Mouse (Mus musculus) liver (tissue): ENCODE results near the gene Gm19935.

Experiments
- DNase-seq: peaks from one replicate; pipeline ENCODE4 v3.0.0-alpha.2; 2020; ENCODE audit warnings: mixed read lengths

Gm19935 gene

DNA sequence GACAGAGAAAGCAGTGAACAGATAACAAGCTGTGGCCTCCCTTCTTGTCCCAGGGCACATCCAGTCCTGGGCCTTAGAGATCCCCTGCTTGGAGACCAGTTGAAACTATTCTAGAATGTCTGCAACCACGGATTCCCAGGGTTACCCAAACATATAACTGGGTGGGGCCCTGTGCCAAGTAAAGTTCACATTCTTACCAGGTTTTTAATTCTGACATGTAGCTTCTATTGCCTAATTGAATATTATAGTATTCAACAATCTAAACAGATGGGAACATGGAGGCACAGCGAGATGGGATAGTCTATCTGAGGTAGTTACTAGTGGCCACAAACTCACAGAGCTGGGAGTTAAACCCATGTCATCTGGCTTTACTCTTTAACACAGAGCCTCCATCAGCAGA lies at the start of gene Gm19935:
Gene Gm19935 (minus strand): TSS at position 101 of the 400 bp plus-strand sequence.
- no peak for DNase-seq

DNA sequence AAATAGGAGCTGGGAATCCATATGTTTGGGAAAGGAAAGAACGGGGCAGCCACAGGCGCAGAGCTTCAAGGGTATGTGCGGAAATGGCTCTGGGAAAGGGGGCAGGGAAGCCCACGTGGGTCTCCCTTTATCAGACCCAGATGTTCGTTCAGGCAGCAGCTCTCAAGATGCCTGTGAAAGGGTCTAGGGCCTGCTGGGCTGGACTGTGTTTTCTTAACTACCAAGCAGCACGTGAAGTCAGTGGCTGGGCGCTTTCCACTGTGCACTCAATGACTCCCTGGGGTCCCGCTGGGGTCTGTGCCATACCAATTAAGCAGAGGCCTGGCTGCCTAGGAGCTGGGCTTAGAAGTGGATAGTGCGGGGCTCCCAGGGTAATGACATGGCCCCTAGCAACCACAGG lies 44.8 kb upstream of the Gm19935 start:
- DNase-seq, result peak; percentile 51

DNA sequence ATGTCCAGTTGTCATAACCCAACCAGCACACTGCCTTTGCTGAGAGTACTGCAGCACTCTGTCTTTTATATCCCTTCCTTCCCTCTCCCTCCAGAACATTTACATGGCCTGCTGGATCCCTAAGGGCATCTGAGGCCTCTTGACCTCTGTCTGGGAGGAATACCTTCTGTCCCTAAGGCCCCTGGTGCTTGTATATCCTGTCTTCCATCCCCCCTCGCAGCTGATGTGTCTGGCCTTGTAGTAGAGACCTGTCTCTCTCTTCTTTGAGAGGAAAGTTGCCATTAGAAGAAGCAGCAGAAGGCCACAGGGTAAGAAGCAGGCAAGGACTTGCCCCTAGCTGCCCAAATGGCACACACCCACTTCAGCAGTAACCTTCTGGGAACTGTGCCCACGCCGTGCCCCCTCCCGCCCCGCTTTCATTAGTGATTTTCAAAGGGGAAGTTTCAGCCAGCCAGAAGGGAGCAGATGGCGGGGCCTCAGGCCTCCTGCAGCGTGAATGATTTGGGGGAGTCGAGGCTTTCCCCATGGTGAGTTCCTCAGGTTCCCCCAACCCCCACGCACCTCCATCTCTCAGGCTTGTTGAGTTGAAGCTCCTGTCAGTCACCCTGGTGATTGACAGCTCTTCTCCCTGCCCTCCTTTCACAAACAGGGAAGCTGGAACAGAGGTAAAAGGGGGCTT lies 44.2 kb upstream of the Gm19935 start:
- DNase-seq, result no peak

DNA sequence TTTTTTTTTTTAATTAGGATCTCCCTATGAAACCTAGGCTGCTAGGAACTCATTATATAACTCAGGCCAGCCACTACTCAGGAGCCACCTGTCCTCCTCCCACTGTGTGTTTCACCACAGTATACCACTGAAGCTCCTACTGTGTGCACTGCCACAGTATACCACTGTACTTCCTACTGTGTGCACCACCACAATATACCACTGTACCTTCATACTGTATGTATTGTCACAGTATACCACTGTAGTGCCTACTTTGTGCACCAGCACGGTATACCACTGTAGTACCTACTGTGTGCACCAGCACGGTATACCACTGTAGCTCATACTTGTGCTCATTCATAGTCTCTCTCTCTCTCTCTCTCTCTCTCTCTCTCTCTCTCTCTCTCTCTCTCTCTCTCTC lies 40.9 kb upstream of the Gm19935 start:
- no peak for DNase-seq

DNA sequence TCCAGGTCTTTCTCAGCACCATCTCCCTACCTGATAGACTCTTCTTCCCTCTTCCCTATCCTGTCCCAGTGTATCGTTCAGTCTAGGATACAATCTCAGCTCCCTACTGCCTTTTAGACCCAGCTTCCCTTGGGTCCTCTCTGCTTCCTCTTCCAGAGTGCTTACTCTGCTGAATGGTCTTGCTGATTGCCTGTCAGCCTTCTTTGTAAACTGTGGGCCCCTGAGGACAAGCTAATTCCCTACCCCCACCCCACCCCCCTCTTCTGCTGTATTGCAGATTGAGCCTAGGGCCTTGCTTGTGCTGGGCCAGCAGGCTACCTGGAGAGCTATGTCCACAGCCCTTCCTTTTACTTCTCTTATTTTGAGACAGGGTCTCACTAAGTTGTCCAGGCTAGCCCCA lies 39.8 kb upstream of the Gm19935 start:
- no peak for DNase-seq

DNA sequence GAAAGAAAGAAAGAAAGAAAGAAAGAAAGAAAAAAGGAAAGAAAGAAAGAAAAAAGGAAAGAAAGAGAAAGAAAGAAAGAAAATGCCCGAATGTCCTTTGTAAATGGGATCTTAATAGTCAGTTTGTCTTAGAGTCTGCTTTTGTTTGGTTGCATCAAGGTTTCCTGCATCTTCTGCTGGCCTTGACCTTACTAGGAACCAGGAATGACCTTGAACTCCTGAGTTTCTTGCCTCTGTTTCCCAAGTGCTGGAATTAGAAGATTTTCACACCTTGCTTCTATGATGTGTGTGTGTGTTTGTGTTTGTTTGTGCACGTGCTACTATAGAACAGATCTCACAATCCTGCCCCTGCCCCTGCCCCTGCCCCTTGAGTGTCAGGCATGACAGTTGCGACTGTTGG lies 39.0 kb upstream of the Gm19935 start:
- no peak for DNase-seq

DNA sequence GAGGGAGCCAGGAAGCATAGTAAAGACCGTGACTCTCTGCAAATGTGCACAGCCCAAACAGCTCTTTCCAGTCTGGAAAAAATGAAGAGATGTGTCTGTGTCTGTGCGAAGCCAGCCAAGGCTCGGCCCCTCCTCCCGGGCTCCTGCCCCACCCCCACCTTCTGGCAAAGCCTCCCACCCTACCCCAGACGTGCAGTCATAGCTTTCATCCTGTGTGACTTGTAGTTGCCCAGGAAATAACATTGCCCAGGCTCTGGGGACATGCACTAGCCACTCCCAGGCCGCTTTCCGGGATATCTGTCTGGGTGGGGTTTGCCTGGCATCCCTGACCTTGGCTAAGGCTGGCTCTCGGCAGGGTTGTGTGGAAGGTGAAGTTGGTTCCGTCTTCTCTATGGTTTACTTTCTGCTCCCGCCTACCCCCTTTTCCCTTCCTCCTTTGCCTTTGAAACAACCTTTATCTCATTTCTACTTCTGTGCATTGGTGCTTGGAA lies 37.5 kb upstream of the Gm19935 start:
- peak; percentile 36 for DNase-seq

DNA sequence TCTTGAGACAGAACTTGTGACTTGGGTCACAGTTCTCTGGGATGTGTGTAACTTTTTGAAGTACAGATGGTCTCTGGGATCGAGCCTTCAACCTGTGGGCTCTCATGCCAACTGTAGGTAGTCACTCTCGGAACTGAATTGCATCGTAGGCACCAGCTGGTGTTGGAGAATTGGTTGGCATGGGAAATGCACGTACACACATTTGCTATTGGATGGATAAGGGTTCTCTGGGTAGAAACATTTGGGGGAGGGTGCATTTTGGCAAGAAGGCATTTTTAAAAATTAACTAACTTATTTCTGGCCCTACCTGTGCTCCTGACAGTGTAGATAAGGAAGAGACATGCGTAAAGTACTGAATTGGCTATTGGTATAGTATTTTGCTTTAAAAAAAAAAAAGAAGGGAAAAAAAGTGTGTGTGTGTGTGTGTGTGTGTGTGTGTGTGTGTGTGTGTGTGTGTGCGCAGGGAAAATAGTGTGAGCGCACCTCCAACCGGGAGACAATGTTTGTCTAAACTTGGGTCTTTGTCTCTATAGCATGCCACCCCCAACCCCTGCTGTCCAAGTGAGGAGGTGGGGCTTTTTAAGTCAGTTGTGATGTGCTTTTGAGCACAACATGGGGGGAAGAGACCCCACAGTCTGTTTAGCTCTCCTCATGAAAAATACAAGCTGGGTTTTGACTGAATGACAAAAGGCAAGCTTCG lies 36.9 kb upstream of the Gm19935 start:
- no peak for DNase-seq

DNA sequence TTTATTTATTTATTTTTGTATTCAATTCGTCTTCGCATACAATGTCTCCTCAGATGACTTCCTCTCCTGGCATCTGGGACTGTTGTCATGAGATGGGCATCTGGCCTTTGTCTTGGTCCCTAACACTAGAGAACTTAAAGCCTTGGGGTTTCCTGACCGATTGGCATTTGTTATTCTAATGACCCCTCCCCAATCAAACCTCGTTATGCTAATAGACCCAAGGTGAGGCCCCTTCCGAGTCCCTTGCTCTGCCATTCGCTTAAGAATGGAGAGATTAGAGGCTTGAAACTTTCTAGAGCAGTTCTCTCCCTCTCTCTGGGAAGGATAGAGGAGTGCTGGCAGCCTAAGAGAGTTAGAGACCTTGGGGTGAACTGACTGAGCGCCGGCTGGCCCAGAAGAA lies 34.4 kb upstream of the Gm19935 start:
- DNase-seq, result no peak

DNA sequence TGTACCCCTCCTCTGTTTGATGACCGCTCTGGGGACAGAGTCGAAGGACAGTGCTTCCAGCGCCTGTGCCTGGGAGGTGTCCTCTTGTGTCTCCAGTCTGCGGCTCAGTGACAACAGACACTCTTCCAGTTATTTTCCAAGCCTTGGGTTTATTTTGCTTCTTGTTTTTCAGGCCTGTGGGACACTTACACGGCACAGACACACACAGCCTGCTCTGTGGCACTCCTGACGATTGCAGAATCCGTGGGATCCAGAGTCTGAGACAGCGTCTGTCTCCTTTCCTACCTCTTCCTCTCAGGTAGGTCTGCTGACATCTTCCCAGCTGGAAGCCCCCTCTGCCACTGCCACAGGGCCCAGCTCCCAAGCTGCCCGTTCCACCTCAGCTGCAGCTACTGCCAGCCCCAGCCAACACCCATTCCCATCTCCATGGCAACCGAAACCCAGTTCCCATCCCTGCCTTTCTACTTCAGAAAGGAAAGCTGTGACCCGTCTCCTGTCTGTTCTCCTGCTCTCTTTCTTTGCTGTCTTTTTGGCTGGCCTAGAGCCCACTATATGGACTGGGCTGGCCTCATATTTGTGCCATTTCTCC lies 32.4 kb upstream of the Gm19935 start:
- no peak for DNase-seq

DNA sequence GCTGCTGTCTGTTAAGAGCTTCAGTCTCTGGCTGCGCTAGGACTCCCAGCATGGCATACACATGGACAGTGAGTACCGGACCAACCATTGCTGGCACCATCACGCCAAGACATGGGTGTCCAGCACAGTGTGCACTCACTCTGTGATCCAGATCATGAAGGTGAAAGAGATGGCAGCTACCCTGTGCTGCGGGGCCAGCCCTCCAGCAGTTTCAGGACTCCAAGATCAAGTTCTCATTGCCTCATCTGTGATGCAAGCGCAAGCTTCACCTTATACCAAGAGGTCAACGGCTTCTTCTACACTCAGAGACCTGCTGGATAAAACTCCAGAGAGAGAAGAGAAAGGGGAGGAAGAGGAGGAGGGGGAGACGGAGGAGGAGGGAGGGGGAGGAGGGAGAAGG lies 30.8 kb upstream of the Gm19935 start:
- no peak for DNase-seq

DNA sequence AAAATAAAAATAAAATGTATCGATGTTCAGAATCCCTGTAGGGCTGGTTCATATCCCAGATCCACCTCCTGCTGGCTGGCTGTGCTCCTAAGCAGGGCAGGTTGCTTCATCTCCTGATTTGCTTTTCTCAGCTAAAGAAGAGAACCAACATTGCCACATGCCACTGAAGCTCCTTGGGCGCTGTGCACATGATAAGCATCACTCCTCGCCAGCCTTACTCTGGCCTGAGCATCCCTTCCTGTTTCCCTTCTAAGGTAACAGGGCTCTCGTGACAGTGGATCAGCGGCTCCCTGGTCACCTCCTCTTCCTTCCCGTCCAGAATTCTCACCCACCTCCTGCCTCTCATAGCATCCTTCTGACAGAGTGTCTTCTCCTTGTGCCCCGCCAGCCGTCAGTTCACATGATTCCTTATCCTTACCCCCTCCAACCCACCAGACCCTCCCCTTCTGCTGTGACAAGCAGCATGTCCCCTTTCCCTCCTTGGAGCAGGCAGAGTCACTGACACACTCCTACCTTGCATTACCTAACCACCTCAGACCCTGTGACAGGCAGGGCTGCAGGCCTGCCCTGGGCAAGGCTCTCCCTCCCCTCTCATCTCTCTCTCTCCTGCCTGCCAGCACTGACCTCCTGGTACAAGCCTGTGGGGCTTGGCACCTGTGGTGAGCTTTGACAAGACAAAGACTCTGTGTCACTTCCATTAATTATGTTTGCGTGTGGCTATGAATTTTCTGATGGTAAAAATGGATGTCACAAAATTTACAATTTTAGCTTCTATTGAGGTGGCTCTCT lies 27.2 kb upstream of the Gm19935 start:
- DNase-seq, result no peak

DNA sequence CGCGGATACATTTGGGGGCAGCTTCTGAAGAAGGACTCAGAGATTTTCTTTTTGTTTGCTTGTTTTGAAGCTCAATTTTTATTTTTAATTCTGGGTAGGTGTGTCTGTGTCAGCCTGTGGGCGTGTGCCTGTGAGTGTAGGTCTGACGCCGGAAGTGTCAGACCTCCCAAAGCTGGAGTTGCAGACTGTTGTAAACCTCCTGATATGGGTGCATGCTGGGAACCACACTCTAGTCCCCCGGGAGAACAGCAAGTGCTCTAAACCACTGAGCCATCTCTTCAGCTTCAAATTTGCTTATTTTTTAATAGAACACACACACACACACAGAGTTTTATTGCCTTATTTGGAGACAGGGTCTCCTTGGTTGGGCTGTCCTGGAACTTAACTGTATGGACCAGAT lies 25.9 kb upstream of the Gm19935 start:
- no peak for DNase-seq

DNA sequence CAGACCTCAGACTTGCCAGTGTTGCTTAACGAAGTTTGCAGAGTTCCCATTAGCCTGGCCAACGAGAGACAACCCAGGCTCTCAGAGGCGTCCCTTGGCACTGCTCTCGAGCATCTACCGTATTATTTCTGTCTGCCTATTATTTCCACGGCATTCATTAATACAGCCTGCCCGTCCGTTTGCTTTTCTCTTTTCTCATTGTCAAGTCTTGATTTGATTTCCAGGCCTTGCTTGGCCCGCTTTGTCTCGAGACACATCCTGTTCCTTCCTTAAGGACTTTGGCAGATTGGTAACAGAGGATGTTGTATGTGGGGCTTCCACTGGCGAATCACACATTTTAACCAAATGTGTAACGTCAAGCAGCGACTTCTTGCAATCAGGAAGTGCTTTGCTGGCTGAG lies 24.1 kb upstream of the Gm19935 start:
- DNase-seq, result no peak

DNA sequence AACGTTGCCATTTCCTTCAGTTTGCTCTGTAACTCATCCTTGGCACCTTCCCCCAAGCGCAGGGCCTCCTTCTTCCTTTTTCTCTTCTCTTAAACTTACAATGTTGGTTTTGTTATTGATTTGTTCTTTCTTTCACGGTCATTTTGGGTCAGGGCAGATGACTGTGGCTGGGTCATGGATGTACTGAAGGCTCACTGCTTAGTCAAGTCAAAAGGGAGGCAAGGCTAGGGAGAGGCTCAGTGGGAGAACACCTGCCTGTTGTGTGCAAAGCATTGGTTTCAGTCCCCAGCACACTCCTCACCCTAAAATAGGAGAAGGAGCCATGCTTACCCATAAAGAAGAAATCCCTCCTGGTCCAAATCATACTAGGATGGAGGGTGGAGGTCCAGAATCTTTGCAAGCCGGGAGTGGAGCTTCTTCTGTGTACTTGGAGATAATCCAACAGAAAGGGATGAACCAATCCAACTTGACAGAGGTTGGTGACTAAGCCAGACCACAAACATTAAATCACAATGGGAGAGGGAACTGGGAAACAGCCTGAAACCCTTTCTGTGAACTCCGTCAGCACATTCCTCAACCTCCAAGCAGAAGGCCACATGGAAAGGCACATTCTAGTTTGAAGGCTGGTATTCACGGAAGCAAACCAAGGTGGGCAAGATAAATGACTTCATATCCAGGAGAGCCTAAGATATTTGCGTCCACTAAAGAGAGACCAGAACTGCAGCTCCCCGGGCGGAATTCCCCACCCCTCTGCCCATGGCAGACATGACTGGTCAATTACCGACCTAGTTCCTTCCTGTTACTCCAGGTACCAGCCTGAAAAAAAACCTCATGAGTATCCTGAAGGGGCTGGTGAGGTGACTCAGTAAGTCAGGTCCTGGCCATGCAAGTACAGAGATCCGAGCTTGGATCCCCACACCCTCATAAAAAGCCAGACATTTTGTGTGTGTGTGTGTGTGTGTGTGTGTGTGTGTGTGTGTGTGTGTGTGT lies 22.8 kb upstream of the Gm19935 start:
- DNase-seq, result no peak

DNA sequence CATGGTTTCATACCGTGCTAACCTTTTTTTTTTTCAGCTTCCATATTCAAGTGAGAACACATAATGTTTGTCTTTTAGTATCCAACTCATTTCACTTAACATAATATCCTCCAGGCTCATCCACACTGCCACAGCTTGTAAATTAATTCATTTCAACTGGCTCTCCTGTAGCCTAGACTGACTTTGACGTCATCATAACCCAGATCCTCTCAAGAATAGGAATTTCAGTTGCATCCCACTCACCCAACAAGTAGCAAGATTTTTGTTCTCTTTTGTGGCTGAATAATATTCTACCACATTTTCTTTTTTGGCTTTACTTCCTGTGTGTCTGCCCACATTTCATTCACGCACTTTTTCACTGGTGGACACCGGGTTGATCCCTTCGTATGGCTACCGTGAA lies 20.2 kb upstream of the Gm19935 start:
- no peak for DNase-seq

DNA sequence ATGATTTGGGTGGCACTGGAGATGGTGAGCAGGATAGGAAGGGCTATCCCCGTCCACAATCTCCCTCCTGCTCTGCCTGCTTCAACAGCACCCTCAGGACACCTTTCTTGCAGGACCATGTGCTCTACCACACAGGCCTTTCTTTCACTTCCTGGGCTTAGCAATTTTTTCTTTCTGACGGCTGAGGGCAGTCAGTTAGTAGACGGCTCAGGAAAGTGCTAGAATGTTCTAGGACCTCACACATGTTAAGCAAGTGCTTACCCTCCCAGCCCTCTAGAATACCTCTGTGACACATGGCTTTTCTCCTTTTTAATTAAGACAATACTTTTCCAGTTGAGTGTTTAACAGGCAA lies 17.1 kb upstream of the Gm19935 start:
- no peak for DNase-seq

DNA sequence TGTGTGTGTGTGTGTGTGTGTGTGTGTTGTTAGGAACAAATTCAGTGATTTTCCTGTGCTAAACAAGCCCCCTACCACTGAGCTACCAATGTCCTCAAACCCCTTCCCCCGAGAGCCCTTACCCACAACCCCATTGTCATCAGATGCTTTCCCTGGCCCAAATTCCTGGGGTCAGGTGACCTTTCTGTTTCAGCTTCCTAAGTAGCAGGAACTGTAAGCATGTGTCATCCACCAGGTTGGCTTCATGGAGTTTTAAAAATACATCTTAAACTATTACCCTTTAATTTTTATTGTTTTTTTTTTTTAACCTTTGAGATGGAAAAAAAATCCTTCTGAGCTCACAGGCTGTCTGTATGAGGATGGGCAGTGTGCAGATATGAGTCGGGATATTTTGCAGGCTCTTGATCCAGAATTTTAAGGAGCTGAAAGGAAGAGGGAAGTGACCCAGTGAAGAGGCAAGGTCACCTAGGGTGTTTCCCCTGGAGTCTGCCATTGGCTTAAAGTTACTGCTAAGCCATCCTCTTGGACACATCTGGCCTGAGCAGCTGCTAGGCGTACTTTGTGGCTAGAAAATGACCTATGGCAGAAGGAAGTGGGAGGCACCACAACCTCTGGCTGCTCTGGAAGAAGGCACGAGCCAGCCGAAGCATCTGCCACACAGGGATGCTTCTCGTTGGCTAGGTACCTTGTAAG lies 16.6 kb upstream of the Gm19935 start:
- DNase-seq, result no peak

DNA sequence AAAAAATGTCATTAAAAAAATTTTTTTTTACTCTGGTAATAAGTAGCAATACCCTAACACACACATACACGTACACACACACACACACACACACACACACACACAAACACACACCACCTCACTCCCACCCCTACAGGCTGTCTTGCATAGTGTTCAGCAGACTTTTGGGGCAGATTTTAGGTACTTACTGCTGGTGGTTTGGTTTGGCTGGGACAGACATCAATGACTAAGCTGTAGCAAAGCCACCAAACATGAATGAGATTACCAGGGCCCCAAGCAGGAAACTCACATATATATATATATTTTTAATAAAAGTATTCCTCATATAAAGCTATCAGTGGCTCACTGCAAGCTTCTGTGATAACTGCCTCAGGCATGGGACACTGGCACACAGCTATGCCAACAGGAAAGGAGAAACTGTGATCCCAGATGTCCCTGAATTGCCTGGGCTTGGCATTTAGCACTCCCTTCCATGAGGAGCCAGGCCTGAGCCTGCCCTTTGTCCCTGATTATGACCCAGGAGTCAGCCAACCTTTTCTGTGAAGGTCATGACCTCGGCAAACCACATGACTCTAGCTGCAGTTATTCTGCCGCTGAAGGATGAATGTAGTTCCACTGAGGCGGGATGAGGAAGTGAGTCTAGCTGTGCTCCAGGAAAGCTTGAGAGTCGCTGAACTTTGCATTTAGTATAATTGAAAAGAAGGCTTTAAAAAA lies 15.5 kb upstream of the Gm19935 start:
- DNase-seq, result peak; percentile 9

DNA sequence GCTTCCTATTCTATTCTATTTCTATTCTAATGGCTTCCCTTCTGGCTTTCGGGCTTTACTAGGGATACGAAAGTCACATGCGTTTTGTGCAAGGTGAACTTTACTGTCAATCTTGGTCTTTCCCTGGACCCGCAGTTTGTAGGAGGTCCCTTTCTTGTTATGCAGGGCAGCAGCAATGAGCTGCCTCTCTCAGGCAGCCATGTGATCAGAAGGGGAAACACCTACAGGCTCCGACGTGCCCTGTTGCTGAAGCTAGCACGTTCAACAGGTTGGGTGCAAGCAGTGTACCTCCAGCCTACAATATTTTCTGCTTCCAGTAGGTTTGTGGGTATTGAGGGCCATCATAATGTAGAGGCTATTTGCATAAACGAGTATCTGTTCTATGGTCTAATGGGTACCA lies 13.8 kb upstream of the Gm19935 start:
- DNase-seq, result no peak

DNA sequence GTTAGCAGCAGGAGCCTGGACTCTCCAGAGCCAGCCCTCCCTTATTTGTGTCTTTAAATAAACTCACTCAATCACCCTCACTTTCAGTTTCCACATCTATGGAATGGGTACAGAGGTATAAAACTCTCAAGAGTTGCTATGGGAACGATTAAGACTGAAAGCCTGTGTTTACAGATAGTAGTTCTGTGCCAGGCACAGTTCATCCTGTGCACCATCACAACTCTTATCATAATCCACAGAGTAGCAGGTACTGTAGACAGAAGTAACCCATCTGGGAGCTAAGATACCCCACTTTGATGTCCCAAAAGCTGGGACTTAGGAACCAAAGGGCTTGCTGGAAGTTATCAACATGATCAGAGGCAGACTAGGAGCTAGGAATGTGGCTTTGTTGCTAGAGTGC lies 12.6 kb upstream of the Gm19935 start:
- DNase-seq, result no peak
